Mouse (Mus musculus) testis, adult 2 months (tissue): ENCODE results near the gene Kcnc4.

ENCODE experiments used
- CTCF ChIP-seq: fragments of 200-500 bp; IDR thresholded peaks from 2 replicates; pipeline ENCODE4 v1.5.1; 2012; ENCODE audit warnings: low read depth, mild to moderate bottlenecking, inconsistent platforms, low read length, moderate library complexity; ENCODE audit not compliant: control insufficient read depth, insufficient read depth, insufficient replicate concordance
- POLR2A ChIP-seq: fragments of 200-500 bp; IDR thresholded peaks from 2 replicates; pipeline ENCODE4 v1.6.1; 2012; ENCODE audit warnings: low read depth, mild to moderate bottlenecking, inconsistent platforms, low read length, moderate library complexity; ENCODE audit not compliant: control insufficient read depth

GRCm38 (mm10) chr3:107413093-107413492 is 46.3 kb downstream of the Kcnc4 start:
- TF ChIP-seq POLR2A, result no peak
- no peak for TF ChIP-seq CTCF
